Mouse (Mus musculus) E14TG2a.4 (cell line): Measurements from ENCODE around the gene 2610507B11Rik.
A peak's percentile ranks its signal among the peaks of the same experiment; 100 is the strongest.

Experiments used
- H3K27me3 ChIP-seq: 2 replicates; pipeline ENCODE4 v1.6.1; 2014; ENCODE audit warnings: low read length, control low read depth; ENCODE audit not compliant: insufficient read depth
- H3K36me3 ChIP-seq: 2 replicates; pipeline ENCODE4 v1.6.1; 2014; ENCODE audit warnings: low read length, control low read depth; ENCODE audit not compliant: insufficient read depth
- H3K4me1 ChIP-seq: replicated peaks from 2 replicates; pipeline ENCODE4 v1.6.1; 2014; ENCODE audit warnings: low read depth, low read length, control low read depth
- H3K4me3 ChIP-seq: replicated peaks from 2 replicates; pipeline ENCODE4 v1.5.1; 2014; ENCODE audit warnings: mild to moderate bottlenecking, low read length
- H3K9me3 ChIP-seq: 2 replicates; pipeline ENCODE4 v1.6.1; 2014; ENCODE audit warnings: low read length, control low read depth
- CTCF ChIP-seq: conservative IDR thresholded peaks from 2 replicates; pipeline ENCODE4 v1.5.1; 2014; ENCODE audit warnings: low read length
- NANOG ChIP-seq: IDR thresholded peaks from 2 replicates; pipeline ENCODE4 v1.6.1; 2014; ENCODE audit warnings: borderline replicate concordance, low read length, mixed read lengths
- POU5F1 ChIP-seq: IDR thresholded peaks from 2 replicates; pipeline ENCODE4 v1.6.1; 2014; ENCODE audit warnings: low read length, borderline replicate concordance

2610507B11Rik gene

GRCm38 (mm10) chr11:78261380-78262352 is at the start of gene 2610507B11Rik:
Gene 2610507B11Rik, plus strand, starts transcription at chr11:78261752.
- peak within 1 kb of the TSS; percentile 99 for H3K4me3 ChIP-seq
- TF ChIP-seq CTCF (no peak), NANOG (no peak), POU5F1 (no peak)

GRCm38 (mm10) chr11:78213086-78213817 is 48.3 kb upstream of the 2610507B11Rik start:
- TF ChIP-seq POU5F1 (no peak), NANOG (no peak), CTCF (no peak)
- H3K4me1 ChIP-seq = no peaks in the 10 kb centered on the region

More at GRCm38 (mm10) chr11:78261380-78262352, at the start of gene 2610507B11Rik:
- Histone ChIP-seq H3K4me1 (peaks cover 15% of the 10 kb centered on the region), H3K27me3 (peaks cover 17% of the 10 kb centered on the region), H3K36me3 (peaks cover 40% of the 10 kb centered on the region), H3K9me3 (no peaks in the 10 kb centered on the region)

GRCm38 (mm10) chr11:78215709-78216317 is 45.7 kb upstream of the 2610507B11Rik start:
- no peaks in the 10 kb centered on the region for H3K4me1 ChIP-seq

More at GRCm38 (mm10) chr11:78213086-78213817, 48.3 kb upstream of the 2610507B11Rik start:
- Histone ChIP-seq H3K9me3 (no peaks in the 10 kb centered on the region), H3K36me3 (peaks cover 100% of the 10 kb centered on the region), H3K27me3 (no peaks in the 10 kb centered on the region), H3K4me3 (no peak overlapping the region)

GRCm38 (mm10) chr11:78223586-78223985 is 38.0 kb upstream of the 2610507B11Rik start:
- no peaks in the 10 kb centered on the region for H3K4me1 ChIP-seq
- no peaks in the 10 kb centered on the region for H3K27me3 ChIP-seq
- H3K9me3 ChIP-seq = no peaks in the 10 kb centered on the region
- TF ChIP-seq POU5F1 (no peak), CTCF (no peak), NANOG (no peak)
- H3K4me3 ChIP-seq = no peak overlapping the region
- H3K36me3 ChIP-seq = peaks cover 100% of the 10 kb centered on the region

More at GRCm38 (mm10) chr11:78215709-78216317, 45.7 kb upstream of the 2610507B11Rik start:
- Histone ChIP-seq H3K4me3 (no peak overlapping the region), H3K9me3 (no peaks in the 10 kb centered on the region), H3K36me3 (peaks cover 100% of the 10 kb centered on the region), H3K27me3 (no peaks in the 10 kb centered on the region)
- TF ChIP-seq CTCF (no peak), NANOG (no peak), POU5F1 (no peak)

- Histone ChIP-seq H3K9me3 (no peaks in the 10 kb centered on the region), H3K4me3 (no peak overlapping the region), H3K36me3 (peaks cover 98% of the 10 kb centered on the region), H3K27me3 (no peaks in the 10 kb centered on the region), H3K4me1 (peaks cover 6% of the 10 kb centered on the region)
- TF ChIP-seq CTCF (no peak), POU5F1 (no peak), NANOG (no peak)
These were observed 30.0 kb upstream of the 2610507B11Rik start for GRCm38 (mm10) chr11:78231518-78231917.

GRCm38 (mm10) chr11:78240193-78240857 is 21.2 kb upstream of the 2610507B11Rik start:
- H3K4me1 ChIP-seq = peaks cover 64% of the 10 kb centered on the region
- H3K9me3 ChIP-seq = no peaks in the 10 kb centered on the region
- H3K36me3 ChIP-seq = peaks cover 77% of the 10 kb centered on the region
- TF ChIP-seq POU5F1 = no peak
- TF ChIP-seq NANOG = no peak
- no peak for TF ChIP-seq CTCF
- no peaks in the 10 kb centered on the region for H3K27me3 ChIP-seq
- no peak overlapping the region for H3K4me3 ChIP-seq

- Histone ChIP-seq H3K9me3 (no peaks in the 10 kb centered on the region), H3K36me3 (peaks cover 37% of the 10 kb centered on the region), H3K4me3 (peak overlapping the region; percentile 99), H3K27me3 (no peaks in the 10 kb centered on the region), H3K4me1 (peaks cover 76% of the 10 kb centered on the region)
- no peak for TF ChIP-seq POU5F1
- TF ChIP-seq CTCF = no peak
- TF ChIP-seq NANOG = no peak
These were observed 16.3 kb upstream of the 2610507B11Rik start for GRCm38 (mm10) chr11:78245261-78245626.
